Mouse (Mus musculus): Measurements from ENCODE around the gene Fbxo17.

Fbxo17 gene

DNA sequence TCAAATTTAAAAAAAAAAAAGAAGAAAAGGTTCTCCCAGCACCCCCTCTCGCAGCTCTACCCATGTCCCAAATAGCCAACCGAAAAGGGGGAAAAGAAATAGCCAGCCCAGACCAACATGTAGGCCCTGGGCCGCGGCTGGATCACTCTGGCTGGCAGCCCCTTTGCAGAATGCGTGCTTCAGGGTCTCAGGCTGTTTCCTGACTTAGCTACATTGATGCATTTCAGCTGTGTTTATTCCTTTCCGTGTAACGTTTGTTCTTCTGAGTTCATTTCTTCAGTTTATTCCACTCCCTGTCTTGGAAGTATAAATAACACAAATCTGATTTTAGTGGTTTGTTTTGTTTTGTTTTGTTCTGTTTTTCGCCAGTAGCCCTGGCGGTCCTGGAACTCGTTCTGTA lies 1.1 kb downstream of the Fbxo17 start:
- no peak for DNase-seq (ENCODE audit: low spot score in 2 of 2)

GRCm38 (mm10) chr7:28719159-28719558 lies 2.6 kb downstream of the Fbxo17 start:
- no peak for DNase-seq (ENCODE audit: low spot score in 2 of 2)

DNA sequence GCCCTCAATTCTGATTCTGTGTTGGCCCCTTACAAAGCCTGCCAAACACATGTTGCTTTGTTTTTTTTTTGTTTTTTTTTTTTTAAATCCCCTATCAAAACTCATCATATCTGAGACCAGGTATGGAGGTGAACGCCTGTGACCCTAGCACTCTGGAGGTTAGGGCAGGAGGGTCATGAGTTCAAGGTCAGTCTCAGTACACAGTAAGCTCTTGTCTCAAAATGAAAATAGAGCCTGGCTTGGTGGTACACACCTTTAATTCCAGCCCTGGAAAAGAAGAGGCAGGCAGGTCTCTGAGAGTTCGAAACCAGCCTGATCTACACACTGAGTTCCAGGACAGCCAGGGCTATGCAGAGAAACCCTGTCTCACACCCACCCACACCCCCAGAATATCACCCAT lies 3.0 kb downstream of the Fbxo17 start:
- DNase-seq (ENCODE audit: low spot score in 2 of 2): no peak

- no peak for DNase-seq (ENCODE audit: low spot score in 2 of 2)
Observed at GRCm38 (mm10) chr7:28720753-28721537, 4.3 kb downstream of the Fbxo17 start.

GRCm38 (mm10) chr7:28722079-28722478 lies 5.5 kb downstream of the Fbxo17 start:
- no peak for DNase-seq (ENCODE audit: low spot score in 2 of 2)

DNA sequence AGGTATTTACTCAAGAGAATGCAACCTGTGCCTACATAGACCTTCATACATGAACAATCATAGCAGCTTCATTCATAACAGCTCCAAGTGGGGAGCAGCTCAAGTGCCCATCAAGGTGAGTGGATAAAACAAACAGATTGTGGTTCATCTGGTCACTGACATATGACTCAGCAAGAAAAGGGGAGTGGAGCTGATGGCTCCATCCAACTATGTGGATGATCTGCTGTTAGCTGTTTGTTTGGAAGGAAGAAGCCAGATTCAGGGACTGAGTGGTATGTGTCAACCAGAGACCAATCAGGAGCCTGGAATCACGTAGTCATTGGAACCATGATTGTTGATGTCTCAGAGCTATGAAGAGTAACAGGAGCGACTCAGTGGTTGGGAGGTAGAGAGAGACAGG lies 8.0 kb downstream of the Fbxo17 start:
- no peak for DNase-seq (ENCODE audit: low spot score in 2 of 2)

GRCm38 (mm10) chr7:28726600-28726999 lies 10.0 kb downstream of the Fbxo17 start:
- peak; percentile 63 to 76 for DNase-seq (ENCODE audit: low spot score in 2 of 2)

GRCm38 (mm10) chr7:28727649-28728340 lies 11.2 kb downstream of the Fbxo17 start:
- DNase-seq (ENCODE audit: low spot score in 2 of 2): no peak

DNA sequence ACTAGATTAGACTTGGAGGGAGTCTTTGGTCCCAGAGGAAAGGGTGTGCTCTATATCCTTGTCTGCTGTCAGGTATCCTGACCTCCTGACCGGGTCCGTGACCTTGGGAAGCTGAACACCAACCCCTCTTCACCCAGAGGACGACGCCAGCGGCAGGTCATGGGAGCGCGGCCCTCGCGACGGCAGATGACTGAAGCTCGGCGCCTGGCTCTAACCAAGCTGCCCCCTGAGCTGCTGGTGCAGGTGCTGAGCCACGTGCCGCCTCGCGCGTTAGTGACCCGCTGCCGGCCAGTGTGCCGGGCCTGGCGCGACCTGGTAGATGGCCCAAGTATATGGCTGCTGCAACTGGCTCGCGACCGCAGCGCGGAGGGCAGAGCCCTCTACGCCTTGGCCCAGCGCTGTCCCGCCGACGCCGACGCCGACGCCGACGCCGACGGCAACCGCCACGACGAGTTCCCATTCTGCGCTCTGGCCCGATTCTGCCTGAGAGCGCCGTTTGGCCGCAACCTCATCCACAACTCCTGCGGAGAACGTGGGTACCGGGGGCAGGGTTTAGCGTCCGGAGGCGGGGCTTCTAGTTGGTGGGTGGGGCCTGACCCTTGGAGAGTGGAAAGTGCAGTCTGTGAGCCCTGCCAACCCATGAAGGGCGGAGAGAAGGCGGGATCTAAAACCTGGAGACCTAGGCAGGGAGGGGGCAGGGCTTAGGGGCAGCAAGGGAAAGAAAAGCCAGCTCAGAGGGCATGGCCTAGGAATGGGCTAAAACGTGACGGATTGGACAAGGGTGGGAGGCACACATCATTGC lies 15.9 kb downstream of the Fbxo17 start:
- no peak for DNase-seq (ENCODE audit: low spot score in 2 of 2)

- DNase-seq (ENCODE audit: low spot score in 2 of 2): no peak
Observed at GRCm38 (mm10) chr7:28733211-28733610, 16.6 kb downstream of the Fbxo17 start.

- no peak for DNase-seq (ENCODE audit: low spot score in 2 of 2)
Observed at GRCm38 (mm10) chr7:28735701-28736100, 19.1 kb downstream of the Fbxo17 start.

DNA sequence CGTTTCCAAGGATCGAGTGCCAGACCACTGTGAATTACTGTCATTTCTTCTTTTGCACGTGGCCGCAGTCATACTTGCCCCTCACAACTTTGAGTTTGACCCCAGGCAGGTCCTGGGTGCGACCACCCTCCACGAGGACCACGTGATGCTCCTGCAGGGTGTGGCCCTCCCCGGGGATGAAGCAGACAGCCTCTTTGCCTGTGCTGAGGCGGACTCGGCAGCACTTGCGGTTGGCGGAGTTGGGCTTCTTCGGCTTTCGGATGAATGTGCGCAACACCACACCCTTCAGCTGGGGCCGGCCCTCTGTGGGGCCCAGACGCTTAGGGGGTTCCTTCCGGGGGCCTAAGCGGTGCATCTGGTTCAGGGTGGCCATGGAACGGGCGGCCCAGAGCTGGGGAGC lies 23.2 kb downstream of the Fbxo17 start:
- DNase-seq (ENCODE audit: low spot score in 2 of 2): no peak

GRCm38 (mm10) chr7:28740949-28741348 lies 24.3 kb downstream of the Fbxo17 start:
- no peak for DNase-seq (ENCODE audit: low spot score in 2 of 2)

DNA sequence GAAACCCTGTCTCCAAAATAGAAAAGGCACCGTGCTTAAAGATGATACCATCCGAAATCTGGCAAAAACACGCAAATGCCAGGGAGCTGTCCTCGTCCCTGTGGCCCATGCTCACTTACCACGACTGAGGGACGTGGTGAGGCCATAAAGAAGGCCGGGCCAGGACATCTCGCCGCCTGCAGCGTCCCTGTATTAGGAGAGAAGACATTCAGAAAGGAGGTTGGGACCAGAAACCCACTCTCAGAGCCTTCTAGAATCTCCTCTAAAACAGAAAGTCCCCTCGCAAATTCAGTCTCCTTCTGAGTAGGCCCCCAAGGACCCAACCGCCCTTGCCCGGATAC lies 24.7 kb downstream of the Fbxo17 start:
- no peak for DNase-seq (ENCODE audit: low spot score in 2 of 2)

- peak; percentile 93 to 96 for DNase-seq (ENCODE audit: low spot score in 2 of 2)
Observed at GRCm38 (mm10) chr7:28741709-28742438, 25.3 kb downstream of the Fbxo17 start, which contains the start of the genes Mrps12 and Sars2. Gene Mrps12, minus strand, starts transcription at chr7:28741820. Gene Sars2, plus strand, starts transcription at chr7:28741992.

- DNase-seq (ENCODE audit: low spot score in 2 of 2): no peak
Observed at GRCm38 (mm10) chr7:28749935-28750334, 33.3 kb downstream of the Fbxo17 start.

GRCm38 (mm10) chr7:28756079-28756478 lies 39.5 kb downstream of the Fbxo17 start, which contains the start of gene Ccer2:
Gene Ccer2, plus strand, starts transcription at chr7:28756174.
- DNase-seq (ENCODE audit: low spot score in 2 of 2): no peak

DNA sequence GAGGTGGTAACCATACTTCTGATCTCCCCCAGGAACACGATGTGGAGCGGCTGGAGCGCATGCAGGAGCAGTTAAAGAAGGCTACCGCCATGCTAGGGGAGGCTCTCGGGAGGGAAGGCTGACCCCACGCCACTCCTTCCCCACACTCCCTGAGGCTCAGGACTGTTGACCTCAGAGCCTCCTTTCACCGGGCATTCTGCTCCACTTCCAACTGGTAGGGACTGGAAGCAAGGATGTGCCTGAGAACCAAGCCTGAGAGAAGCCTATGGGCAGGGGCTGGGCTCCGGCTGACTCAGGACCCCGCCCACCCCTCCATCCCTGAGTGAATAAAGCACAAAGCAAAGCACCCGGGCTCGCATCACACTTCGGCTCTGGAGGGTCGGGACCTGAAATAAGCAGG lies 42.0 kb downstream of the Fbxo17 start:
- DNase-seq (ENCODE audit: low spot score in 2 of 2): no peak

DNA sequence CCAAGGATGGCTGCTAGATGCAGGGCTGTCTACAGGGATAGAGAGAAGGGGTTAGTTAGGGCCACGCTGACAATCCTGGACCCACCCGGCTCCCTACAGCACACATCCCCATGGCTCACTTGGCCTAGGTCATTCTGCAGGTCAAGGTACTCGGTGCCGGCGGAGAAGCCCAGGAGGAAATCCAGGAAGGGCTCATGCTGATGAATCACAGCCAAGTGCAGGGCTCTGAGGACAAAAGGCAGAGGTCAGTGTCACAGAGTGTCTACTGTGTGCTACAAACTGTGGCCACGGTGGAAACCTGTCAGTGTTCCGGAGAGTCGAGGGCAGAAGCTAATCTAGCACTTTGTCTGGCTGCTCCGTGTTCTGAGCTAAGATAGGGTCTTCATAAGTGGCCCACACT lies 45.3 kb downstream of the Fbxo17 start:
- DNase-seq (ENCODE audit: low spot score in 2 of 2): no peak

DNA sequence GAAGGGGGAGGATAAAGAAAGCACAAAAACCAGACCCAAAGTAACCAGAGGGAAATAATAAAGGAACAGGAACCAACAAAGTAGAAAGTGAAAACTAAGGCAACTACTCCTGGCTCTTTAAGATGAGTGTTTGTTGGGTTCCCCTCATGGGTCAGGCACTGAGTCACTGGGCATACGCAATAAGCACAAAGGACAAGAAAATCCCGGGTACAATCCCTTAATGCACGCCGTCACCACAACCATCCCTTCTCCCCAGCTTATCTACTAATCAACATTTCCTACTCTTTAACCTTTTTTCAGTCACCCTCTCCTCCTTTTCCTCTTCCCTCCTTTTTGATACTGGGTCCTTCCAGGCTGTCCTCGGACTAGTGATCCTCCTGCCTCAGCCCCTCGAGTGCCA lies 48.6 kb downstream of the Fbxo17 start:
- no peak for DNase-seq (ENCODE audit: low spot score in 2 of 2)

- DNase-seq (ENCODE audit: low spot score in 2 of 2): peak; percentile 96 to 98
Observed at GRCm38 (mm10) chr7:28766173-28766879, 49.7 kb downstream of the Fbxo17 start, which contains the start of gene Sirt2. Gene Sirt2, plus strand, starts transcription at chr7:28766735.

All from frontal cortex, postnatal 25 days (tissue).